Mouse (Mus musculus): ENCODE measurements around the gene Gpr50. TPM values are rescaled to one million over a fixed set of nuclear protein-coding genes. Genes with fewer than 3 reads are reported as not detected.

Gene Gpr50
- not detected in 2 replicates for polyA plus RNA-seq (2012; rRNA removed; ENCODE audit: low replicate concordance)

GRCm38 (mm10) chrX:71663374-71663773 lies at the start of gene Gpr50:
TSS of gene Gpr50 (plus strand) at chrX:71663667.

Other genes starting within 250 kb of the Gpr50 start
- 16.8 and 43.8 TPM in 2 replicates for gene Cd99l2, start 170.8 kb upstream of the Gpr50 start, polyA plus RNA-seq (2012; rRNA removed; ENCODE audit: low replicate concordance)
- gene Hmgb3, start 107.7 kb upstream of the Gpr50 start, polyA plus RNA-seq (2012; rRNA removed; ENCODE audit: low replicate concordance) = 3.8 and 7.5 TPM in 2 replicates
- gene Vma21, start 152.3 kb downstream of the Gpr50 start, polyA plus RNA-seq (2012; rRNA removed; ENCODE audit: low replicate concordance) = 2.0 and 4.3 TPM in 2 replicates